Mouse (Mus musculus) R1 (cell line): ENCODE measurements at regions not wholly inside any gene's neighbourhood (a gene's known extent, or its start where the extent isn't known, plus 50 kb on each side); places are given as distances from the start of the nearest gene placed in this dataset.

Source experiments
- DNase-seq: peaks from one replicate; pipeline ENCODE4 v3.0.0-alpha.2; 2018; ENCODE audit warnings: low read depth, low spot score

DNA sequence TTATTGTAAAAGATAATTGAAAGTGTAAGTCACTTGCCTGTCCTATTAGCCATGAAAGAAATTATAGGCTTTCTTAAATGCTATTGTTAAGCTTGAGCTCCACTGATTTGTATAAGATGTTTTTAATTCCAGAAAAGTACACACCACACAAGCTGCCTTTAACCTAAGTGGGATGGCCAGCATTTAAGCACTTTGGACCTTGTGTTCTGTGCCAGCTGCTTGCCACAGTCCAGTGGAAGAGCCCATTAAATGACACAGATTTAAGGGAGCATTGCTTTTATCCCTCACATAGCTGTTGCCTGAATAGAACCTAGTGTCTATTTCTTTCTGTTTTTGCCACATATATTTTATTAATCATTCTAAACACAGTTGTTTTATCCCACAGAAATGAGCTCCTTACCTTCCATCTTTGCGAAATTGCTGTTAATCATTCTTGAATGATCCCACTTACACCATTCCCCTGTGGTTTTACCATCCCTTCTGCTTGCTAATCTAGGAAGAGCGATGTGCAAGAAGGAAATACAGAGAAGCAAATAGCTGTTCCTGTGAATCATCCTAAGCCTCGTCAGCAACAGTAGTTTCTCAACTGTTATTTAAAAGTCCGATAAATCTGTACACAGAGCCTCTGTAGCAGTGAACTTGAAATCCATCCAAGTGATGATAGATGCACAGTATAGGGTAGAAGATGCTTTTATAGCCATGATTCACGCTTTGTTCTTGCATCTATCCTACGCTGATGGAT, 57.9 kb upstream of the Samsn1 start:
- no peak for DNase-seq

DNA sequence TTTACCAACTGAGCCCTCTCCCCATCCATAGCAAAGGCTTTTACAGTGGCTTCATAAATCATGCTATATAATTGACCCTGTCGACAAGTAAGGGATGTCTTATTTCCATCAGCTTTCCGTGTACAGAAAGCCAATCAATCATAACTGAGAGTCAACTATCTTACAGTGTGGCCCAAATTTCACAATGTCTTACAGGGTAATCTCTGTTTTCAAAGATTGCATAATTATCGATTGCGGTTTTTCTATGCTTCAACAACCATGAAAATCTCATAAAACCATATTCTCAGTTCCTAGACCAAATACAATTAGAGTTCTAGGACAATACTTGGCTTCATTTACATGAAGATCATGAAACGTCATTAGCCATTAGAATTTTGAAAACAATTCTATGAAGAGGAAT, 56.1 kb upstream of the Samsn1 start:
- DNase-seq: no peak

DNA sequence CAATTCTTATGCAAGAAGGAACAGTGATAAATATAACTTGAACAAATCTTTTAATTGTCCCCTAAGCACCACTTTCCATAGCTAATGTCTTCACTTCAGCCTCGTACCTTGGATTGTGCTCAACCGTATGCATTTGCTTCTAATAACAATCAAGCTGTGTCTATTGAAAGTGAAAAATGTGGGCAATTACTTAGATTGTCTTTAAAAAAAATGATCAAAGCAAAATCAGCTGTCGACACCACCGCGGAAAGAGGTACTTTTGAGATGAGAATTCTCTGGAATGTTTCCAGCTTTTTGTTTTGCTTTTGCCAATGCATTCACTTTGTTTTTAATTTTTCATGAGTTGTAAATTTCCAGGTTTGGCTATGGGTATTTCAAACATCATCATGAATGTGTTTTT, 54.1 kb upstream of the Samsn1 start:
- DNase-seq: no peak
